Mouse (Mus musculus): Measurements from ENCODE around the gene Tcta.

DNA sequence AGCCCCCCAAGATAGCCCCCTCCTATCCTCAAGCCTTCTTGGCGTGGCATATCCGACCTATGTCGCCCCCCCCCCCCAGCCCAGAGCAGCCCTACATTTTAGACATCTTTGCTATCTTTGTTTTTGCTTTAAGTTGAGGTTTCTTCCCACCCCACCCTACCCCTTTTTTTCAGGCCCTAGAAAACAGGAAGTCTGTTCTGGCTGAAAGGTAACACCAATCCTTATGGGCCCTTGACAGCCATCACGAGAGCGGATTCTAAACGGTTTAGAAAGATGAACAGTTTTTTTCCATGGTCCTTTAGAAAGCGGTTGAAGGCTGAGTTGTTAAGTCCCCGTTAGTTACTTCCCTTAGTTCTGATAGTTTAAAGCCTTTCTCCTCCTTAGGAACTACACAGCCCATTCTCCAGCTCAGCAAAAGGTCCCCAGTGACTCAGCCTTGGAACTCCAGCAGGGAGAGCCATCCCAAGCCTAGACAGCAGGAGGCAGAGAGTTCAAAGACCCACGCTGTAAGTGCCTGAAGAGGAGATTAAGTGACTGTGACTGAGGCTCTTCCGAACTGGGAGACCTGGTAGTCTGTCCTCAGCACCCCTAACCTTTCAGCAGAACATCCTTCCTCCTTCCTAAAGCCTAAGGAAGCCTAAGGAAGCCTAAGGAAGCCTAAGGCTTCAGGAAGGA is 39.6 kb downstream of the Tcta start:
- TF ChIP-seq GATA1 (IDR thresholded peaks at IDR 0.05; ENCODE audit: borderline replicate concordance, low read length) (no peak), FLI1 (IDR thresholded peaks at IDR 0.05; ENCODE audit: low read length) (no peak)

Data from megakaryocyte, embryonic 14.5 days (primary cell).